Mouse (Mus musculus): ENCODE measurements at regions not wholly inside any gene's neighbourhood (a gene's known extent, or its start where the extent isn't known, plus 50 kb on each side); places are given as distances from the start of the nearest gene placed in this dataset.

- TF ChIP-seq POLR2A (IDR thresholded peaks at IDR 0.05; ENCODE audit: low read depth, low read length) (no peak), CTCF (conservative IDR thresholded peaks at IDR 0.05; ENCODE audit: insufficient read depth, insufficient read length, low read depth, low read length) (no peak)
Observed at GRCm38 (mm10) chr16:21329199-21329598, 93.7 kb upstream of the Vps8 start.
